Mouse (Mus musculus) T-helper 2 cell (primary cell): ENCODE data around the gene Lmln.
"Not testable (repeated sequence)": the region's sequence is repeated elsewhere in the genome, so short reads cannot be mapped to it uniquely, and the experiment has no call there.

Experiments used
- in situ Hi-C: fragments of 300-600 bp; cut with MboI, MseI; formaldehyde crosslinking; loops from one replicate; pipeline ENCODE4 v1.15.1; 2025; ENCODE audit warnings: high pct_unique_total_duplicates

Gene Lmln

DNA sequence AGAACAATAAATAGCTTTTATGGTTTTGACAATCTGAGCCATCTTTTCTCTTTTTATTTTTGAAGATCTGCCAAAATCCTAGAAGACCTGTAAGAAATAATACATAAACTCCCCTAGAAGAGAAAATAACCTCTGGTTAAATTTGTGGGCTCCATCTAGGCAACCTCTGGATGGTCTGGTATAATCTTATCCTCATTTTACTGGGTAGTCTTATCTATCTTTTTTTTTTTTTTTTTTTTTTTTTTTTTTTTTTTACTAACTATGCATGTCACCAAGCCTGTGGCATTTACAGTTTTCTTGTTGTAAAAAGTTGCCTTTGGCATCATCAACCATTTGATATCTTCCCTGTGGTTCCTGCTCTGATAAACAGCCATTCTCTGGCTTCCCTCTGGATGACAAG is 112.4 kb downstream of the Lmln start:
- in situ Hi-C loops, result loop anchor here (5.0 kb wide), 1 partner anchor 47 kb away; no protein-coding TSS in a partner anchor

DNA sequence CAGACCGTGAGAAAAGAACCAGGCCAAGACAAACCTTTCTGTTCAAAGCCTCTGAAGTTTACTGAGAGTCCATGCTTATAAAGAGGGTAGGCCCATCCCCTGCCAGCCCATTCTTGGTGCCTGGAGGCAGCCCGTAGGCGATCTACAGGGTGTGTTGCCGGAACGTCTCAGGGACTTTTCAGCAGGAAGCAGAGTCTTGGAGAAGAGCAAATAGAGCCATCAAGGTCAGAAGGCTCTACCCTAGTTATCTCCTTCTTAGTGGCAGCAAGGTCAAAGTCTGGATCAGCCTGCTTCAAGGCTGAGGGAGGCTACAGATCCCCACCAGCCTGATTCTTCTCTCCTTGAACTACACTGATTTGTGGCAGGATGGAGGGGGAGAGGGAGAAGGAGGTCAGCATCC is 114.5 kb downstream of the Lmln start:
- in situ Hi-C loops, result not testable (repeated sequence)
